Mouse (Mus musculus): ENCODE measurements at regions not wholly inside any gene's neighbourhood (a gene's known extent, or its start where the extent isn't known, plus 50 kb on each side); places are given as distances from the start of the nearest gene placed in this dataset.

DNA sequence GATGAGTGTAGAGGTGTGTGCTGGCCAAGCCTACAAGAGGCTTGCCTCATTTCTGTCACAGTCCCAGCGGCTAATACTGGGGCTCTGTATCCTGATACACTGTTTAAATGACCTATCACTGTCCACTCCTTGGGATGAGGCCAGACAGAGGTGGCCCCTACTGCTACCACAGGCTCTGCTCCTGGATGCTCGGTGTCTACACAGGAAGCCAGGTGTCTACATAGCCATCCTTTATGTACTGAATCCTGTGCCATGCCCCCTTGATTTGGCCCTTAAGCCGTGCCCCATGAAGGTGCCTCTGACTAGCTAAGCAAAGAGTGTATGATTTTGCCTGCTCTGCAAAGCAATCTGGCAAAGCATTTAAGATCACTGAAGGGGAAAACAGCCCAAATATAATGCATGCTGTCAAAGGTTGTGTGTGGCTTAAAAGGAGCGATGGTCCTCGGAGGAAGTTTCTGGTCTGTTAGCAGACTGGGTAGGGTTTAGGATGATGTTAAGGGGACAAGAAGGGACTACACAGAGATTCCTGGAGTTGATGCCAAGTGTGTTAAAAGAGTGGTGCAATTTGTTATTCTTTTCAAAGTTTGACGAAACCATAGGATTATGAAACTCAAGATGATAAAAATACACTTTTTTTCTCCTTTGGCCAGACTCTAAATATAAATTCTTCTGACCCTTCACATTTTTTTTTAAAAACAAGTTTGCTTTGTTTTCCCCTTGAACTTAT is 104.2 kb downstream of the E030025P04Rik start:
- DNase-seq (ENCODE audit: low read depth) = no peak

DNA sequence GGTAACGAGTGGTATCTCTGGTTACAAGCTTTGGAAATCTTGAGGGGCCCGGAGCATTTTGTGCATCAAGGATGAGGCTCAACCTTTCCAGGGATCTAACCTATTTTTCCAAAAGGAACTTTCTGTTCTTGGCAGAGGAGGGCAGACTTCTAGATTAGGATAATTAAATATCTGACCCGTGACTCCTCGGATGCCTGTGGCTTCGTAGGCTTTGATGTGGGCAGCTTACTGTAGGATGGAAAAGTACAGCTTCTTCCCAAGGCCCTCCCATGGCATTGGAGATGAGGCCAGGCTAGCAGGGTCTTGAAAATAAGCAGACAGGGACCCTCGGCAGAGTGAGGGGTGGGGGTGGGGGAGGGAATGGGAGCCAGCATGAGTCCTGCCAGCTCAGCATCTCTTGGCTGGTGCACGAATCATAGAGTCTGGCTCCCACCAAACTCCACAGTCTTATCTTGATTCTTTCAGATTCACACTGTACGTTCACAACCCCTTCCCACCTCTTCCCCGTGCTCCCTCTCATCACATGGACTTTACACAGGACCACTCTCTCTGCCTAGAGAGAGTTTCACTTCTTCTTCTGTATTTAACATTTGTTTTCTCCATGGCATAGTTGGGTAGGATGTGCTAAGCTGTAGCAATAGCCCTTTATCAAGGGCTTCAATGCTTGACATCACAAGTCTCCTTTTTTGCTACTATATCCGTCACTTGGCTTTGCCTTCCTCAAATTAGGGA is 104.9 kb downstream of the E030025P04Rik start:
- DNase-seq (ENCODE audit: low read depth) = no peak

DNA sequence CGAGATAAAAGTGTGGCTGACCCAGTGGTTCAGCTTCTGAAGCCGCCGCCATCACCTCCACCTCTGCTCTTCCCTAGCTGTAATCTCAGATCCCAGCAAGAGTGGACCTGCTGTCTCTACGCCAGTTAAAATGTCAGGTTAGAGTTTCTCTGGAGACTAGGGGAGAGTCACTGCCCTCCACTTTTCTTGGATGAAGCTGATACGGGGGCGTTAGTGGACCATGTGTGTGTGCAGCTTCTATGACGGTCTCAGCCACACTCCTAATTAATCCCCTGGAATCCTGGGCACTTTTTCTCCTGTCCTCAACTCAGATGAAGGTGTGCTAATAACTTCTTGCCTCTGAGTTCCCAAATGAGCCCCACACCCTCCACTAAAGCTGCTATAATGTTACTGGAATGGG is 106.0 kb downstream of the E030025P04Rik start:
- no peak for DNase-seq (ENCODE audit: low read depth)

DNA sequence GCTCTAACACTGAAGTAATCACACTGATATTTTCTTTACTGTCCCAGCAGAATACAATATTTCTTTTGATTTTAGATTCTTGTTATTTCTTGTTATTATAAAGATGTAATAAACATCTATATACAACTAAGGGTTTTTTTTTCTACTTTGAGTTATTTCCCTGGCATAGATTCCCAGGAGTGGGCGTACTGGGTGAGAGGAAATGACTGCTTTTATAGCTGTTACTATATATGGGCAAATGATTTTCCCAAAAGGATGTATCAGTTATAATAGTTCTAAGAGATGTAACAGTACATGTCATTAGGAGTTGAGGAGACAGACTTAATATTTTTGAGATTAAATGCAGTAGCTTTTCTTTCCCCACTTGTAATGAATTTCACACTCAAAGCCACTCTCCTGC is 109.6 kb downstream of the E030025P04Rik start:
- DNase-seq (ENCODE audit: low read depth) = no peak

DNA sequence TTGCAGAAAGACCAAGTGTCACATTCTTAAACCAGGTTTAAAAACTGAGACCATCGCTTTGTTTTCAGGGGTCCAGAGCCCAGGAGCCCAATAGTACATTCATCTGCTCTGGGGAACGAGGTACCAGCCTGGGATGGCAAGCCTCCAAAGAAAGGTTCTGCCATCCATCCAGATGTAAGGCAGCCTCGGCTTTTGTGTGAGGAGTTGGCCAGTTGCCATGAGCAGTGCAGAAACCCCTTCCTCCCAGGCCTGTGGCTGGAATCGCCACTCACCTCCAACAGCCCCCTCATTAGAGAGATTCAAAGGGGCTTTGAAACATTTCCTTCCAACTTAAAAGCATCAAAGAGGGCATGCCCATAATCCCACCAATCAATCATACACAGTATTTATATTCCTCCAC is 110.1 kb downstream of the E030025P04Rik start:
- no peak for DNase-seq (ENCODE audit: low read depth)

GRCm38 (mm10) chr11:109032729-109033128 is 111.4 kb downstream of the E030025P04Rik start:
- DNase-seq (ENCODE audit: low read depth) = no peak

GRCm38 (mm10) chr11:109030486-109030885 is 110.3 kb downstream of the Axin2 start:
- no peak for DNase-seq (ENCODE audit: low read depth)

DNA sequence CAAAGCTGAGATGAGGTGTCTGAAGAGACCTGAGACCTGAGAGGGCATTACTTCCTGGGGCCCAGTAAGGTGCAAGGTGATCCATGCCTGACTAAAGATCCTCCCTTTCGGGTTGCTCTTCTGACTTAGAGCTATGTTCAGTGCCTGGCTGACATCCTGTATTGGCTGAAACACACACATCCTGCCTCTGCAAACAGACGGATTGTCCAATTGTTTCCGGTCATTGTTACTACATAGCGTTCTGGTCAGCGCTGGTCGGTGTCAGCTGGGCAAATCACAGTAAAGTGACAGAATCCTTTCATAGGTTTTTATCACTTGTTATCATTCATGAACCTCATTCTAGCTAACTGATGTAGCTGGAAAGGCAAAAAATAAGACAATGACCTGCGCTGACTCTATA is 109.7 kb downstream of the Axin2 start:
- no peak for DNase-seq (ENCODE audit: low read depth)

DNA sequence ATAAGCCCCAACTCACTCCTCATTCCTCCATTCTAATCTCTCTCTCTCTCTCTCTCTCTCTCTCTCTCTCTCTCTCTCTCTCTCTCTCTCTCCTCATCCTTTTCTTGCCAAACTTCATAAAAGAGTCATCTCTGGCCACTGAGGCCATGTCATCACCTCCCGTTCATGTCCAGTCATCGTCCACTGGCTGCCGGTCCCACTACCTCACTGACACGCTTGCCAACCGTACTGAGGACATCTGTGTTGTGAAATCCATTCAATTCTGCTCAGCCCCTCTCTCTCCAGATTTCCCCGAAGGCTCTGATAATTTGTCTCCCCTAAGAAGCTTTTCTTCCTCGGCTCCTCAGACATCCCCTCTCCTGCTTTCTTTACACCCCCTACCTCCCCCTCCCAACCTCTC is 94.7 kb downstream of the Axin2 start:
- DNase-seq (ENCODE audit: low read depth) = no peak

DNA sequence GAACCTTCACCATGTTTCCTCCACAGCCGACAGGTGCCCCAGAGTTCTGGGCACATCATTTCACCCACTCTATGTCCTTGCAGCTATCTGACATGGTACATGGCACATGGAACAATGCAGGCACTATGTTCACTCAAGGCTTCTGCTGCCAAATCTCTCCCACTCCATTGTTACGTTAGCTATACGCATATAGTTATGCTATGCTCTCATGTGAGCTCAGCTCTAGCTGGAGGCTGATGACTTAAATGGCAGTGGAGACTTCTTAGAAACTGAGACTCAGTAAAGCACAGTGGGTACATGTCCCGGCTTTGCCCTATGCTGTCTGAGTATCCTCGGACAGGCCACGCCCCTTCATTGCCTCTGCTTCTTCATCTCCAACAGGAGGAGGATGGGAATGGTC is 91.0 kb downstream of the Axin2 start:
- peak; percentile 97 for DNase-seq (ENCODE audit: low read depth)

DNA sequence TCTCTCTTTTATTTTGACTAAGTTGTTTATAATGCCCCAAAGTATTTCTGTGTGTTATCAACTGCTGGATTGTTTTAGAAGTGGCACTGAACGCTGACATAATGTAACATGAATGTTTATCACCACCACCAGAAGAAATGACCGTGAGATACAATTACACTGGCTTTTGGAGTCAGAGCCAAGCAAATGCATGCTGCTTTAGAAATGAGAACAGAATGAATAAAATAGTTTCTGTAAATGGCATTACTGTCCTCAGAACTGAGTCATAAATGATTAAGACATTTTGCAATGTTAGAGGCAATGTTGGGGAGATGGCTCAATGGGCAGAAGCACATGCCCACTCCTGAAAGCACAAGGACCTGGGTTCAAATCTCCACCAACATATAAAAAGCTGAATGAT is 88.7 kb downstream of the Axin2 start:
- DNase-seq (ENCODE audit: low read depth) = no peak

DNA sequence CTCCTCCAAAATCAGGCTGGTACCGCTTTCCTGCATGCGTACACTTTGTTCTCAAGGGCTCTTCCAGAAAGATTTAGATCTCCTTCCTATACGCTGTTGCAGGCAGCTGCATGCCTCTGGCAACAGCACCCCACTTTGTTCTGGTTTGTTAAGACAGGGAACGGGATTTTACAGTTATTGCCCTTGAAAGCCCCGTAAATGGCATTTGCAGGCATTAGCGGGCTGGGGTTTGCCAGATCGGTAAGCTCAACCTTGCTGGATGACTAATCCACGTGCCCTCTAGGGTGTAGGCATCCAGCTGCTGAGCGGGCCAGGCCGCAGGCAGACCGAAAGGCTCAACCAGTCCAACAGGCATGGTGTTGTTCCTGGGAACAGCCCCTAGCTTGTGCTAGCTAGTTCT is 85.5 kb downstream of the Axin2 start:
- peak; percentile 76 for DNase-seq (ENCODE audit: low read depth)
